Mouse (Mus musculus): ENCODE measurements at regions not wholly inside any gene's neighbourhood (a gene's known extent, or its start where the extent isn't known, plus 50 kb on each side); places are given as distances from the start of the nearest gene placed in this dataset.

DNA sequence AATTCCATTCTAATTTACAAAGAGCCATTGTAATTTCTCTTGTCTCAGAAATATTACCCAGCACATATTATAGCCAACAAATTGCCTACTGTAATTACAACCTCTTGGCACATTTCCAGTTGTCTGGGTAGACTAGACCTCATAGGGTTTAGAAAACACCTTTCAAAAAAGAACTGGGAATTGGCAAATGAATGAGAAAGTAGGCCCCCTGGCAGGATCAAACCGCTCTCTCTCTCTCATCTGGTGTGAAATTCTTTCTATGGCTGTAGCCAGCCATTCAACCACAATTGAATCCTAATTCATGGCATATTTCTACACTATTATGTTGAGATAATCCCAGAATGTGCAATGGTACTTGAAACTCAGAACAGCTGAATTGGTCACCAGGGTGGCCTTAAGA lies 65.3 kb upstream of the Pde3a start:
- TF ChIP-seq CTCF (IDR thresholded peaks at IDR 0.05; ENCODE audit: insufficient read depth, low read depth, low read length): no peak
- no peak for TF ChIP-seq POLR2A (IDR thresholded peaks at IDR 0.05; ENCODE audit: insufficient read depth, low read depth, low read length)

Measured in olfactory bulb, adult 2 months (tissue).